Mouse (Mus musculus): ENCODE results near the gene Tlr12. TPM values are rescaled to one million over a fixed set of nuclear protein-coding genes. Genes with fewer than 3 reads are reported as not detected.

The Tlr12 gene
- polyA plus RNA-seq, 1 experiment from 2014 or later: not detected

GRCm38 (mm10) chr4:128575811-128576210 lies 42.6 kb downstream of the Tlr12 start:
- no peak overlapping the region for H3K4me3 ChIP-seq (ENCODE audit: control insufficient read depth in 1 of 2, insufficient read depth in 1 of 2, low read depth in 1 of 2, low read length in 2 of 2)
- no peak for ATAC-seq (ENCODE audit: insufficient number of reproducible peaks, insufficient read depth, low FRiP score, low read depth)
- H3K4me1 ChIP-seq (ENCODE audit: control insufficient read depth in 2 of 2, insufficient read depth in 2 of 2, low read length in 2 of 2): no peaks in the 10 kb centered on the region
- no peak overlapping the region for H3K27ac ChIP-seq (replicated peaks in 1 of 2; ENCODE audit: control insufficient read depth in 1 of 2, insufficient read depth in 1 of 2, low read depth in 2 of 2, low read length in 2 of 2)
- H3K36me3 ChIP-seq (ENCODE audit: control insufficient read depth, insufficient read depth, low read length): peaks cover 8% of the 10 kb centered on the region
- H3K27me3 ChIP-seq (ENCODE audit: control insufficient read depth, insufficient read depth, low read length): no peaks in the 10 kb centered on the region
- 75% methylated on average over 4 of the region's 4 CpGs for WGBS
- peaks cover 10% of the 10 kb centered on the region for H3K9me3 ChIP-seq (ENCODE audit: control insufficient read depth, low read length)
- H3K9ac ChIP-seq (ENCODE audit: low read length): no peak overlapping the region
- no peak overlapping the region for H3K4me2 ChIP-seq (ENCODE audit: low read length)

Other genes starting within 250 kb of the Tlr12 start
- 2.4 and 4.4 TPM in 2 replicates for gene Zscan20, start 8.5 kb downstream of the Tlr12 start, polyA plus RNA-seq (2014; fragmentation: Nextera tagmentation; extraction: Ambion mirVana)
- gene Phc2, start 36.1 kb upstream of the Tlr12 start, polyA plus RNA-seq (2014; fragmentation: Nextera tagmentation; extraction: Ambion mirVana): 42.5 and 43.2 TPM in 2 replicates
- 0.12 and 0.13 TPM in 2 replicates for gene A3galt2, start 136.7 kb upstream of the Tlr12 start, polyA plus RNA-seq (2014; fragmentation: Nextera tagmentation; extraction: Ambion mirVana)
- 14.8 and 17.6 TPM in 2 replicates for gene Zfp362, start 187.4 kb upstream of the Tlr12 start, polyA plus RNA-seq (2014; fragmentation: Nextera tagmentation; extraction: Ambion mirVana)

All from heart, embryonic 14.5 days (tissue).